Mouse (Mus musculus): ENCODE measurements around the gene Car14. TPM values are rescaled to one million over a fixed set of nuclear protein-coding genes. Genes with fewer than 3 reads are reported as not detected.

Car14 gene
- total and polyA plus RNA-seq, 3 experiments, result 0.15 to 0.38 TPM; not detected in 1

DNA sequence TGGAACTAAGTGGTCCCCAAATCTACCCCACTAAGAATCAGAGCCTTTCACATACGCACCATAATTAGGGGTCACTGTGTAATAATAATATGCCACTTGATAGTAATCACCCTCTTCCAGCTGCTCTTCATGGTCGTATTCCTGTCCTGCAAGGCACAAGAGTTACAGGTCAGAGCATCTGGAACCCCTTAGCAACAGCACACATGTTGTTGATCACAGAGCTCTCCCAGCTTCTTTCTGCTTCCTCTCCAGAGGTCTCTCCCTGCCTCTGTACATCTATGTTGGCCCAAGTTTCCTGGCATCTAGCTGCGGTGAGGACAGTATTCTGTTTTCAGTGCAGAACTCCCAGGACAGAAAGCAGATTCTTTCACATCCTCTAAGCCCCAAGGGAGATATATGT is 14.8 kb downstream of the Car14 start:
- Histone ChIP-seq H3K27me3 (ENCODE audit: control insufficient read depth in 1 of 2, insufficient read depth in 2 of 2, low read length in 2 of 2) (no peaks in the 10 kb centered on the region), H3K9me3 (replicated peaks; ENCODE audit: insufficient read depth, low read length) (no peaks in the 10 kb centered on the region), H3K9ac (ENCODE audit: control insufficient read depth, low read depth, low read length, poor library complexity, severe bottlenecking) (no peak overlapping the region), H3K4me3 (ENCODE audit: control insufficient read depth in 1 of 2, insufficient read depth in 1 of 2, low read depth in 2 of 2, low read length in 2 of 2) (no peak overlapping the region), H3K79me2 (ENCODE audit: control insufficient read depth, insufficient read depth, low read length, poor library complexity) (peaks cover 7% of the 10 kb centered on the region), H3K4me1 (ENCODE audit: control insufficient read depth in 1 of 2, insufficient read depth in 2 of 2, low read length in 2 of 2) (peaks cover 12 to 15% of the 10 kb centered on the region in 2 experiments), H3K27ac (ENCODE audit: control insufficient read depth, low read depth, low read length) (no peak overlapping the region), H3K36me3 (ENCODE audit: control insufficient read depth in 1 of 2, insufficient read depth in 2 of 2, low read length in 2 of 2) (peaks cover 0 to 16% of the 10 kb centered on the region in 2 experiments; a peak in 2 of 4 replicates)
- TF ChIP-seq MAZ (IDR thresholded peaks at IDR 0.05; ENCODE audit: low read depth, low read length) (no peak), MEF2A (IDR thresholded peaks at IDR 0.05; ENCODE audit: extremely low read depth, insufficient replicate concordance, low read depth, low read length, poor library complexity, severe bottlenecking) (no peak), TBP (IDR thresholded peaks at IDR 0.05; ENCODE audit: low read depth, low read length) (no peak), UBTF (IDR thresholded peaks at IDR 0.05; ENCODE audit: borderline replicate concordance, insufficient read depth, low read depth, low read length) (no peak), TAL1 (IDR thresholded peaks at IDR 0.05; ENCODE audit: low read length) (no peak), ZNF384 (IDR thresholded peaks at IDR 0.05; ENCODE audit: low read depth, low read length) (no peak), CHD2 (IDR thresholded peaks at IDR 0.05; ENCODE audit: low read length) (no peak), ETS1 (IDR thresholded peaks at IDR 0.05; ENCODE audit: low read depth, low read length) (no peak)
- no peak for DNase-seq (ENCODE audit: low read depth, low spot score)

DNA sequence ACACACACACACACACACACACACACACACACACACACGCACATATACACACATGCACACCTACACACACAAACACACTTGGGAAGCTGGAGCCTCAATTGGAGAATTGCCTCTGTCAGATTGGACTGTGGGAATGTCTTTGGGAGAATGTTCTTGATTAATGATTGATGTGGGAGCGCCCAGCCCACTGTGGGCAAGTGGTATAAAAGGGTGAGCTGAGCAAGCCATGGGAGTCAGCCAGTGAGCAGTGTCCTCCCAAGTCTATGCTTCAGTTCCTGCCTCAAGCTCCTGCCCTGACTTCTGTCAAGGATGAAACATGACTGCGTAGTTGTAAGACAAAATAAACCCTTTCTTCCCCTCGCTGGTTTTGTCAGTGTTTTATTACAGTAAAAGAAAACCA is 16.9 kb downstream of the Car14 start:
- no peaks in the 10 kb centered on the region; the same call in 1 of the 2 replicates for H3K79me2 ChIP-seq (ENCODE audit: control insufficient read depth, insufficient read depth, low read length, poor library complexity)
- TF ChIP-seq CHD1 (IDR thresholded peaks at IDR 0.05; ENCODE audit: low read depth, low read length) (no peak), MXI1 (IDR thresholded peaks at IDR 0.05; ENCODE audit: low read depth, low read length) (no peak), RAD21 (IDR thresholded peaks at IDR 0.05; ENCODE audit: low read depth, low read length) (no peak), EP300 (IDR thresholded peaks at IDR 0.05; ENCODE audit: low read depth in 1 of 2, low read length in 2 of 2) (no peak), CTCF (IDR thresholded peaks at IDR 0.05 in 2 of 3, conservative IDR thresholded peaks at IDR 0.05 in 1 of 3; ENCODE audit: control insufficient read depth in 1 of 3, insufficient read depth in 1 of 3, low read depth in 2 of 3, low read length in 3 of 3, poor library complexity in 1 of 3, severe bottlenecking in 1 of 3) (no peak), MYC (IDR thresholded peaks at IDR 0.05; ENCODE audit: low read depth, low read length) (no peak)
- no peak overlapping the region for H3K9ac ChIP-seq (ENCODE audit: control insufficient read depth, low read depth, low read length, poor library complexity, severe bottlenecking)
- no peak overlapping the region for H3K4me3 ChIP-seq (ENCODE audit: control insufficient read depth in 1 of 2, insufficient read depth in 1 of 2, low read depth in 2 of 2, low read length in 2 of 2)
- no peak for DNase-seq (ENCODE audit: low read depth, low spot score)
- H3K36me3 ChIP-seq (ENCODE audit: control insufficient read depth in 1 of 2, insufficient read depth in 2 of 2, low read length in 2 of 2), result peaks cover 0 to 14% of the 10 kb centered on the region in 2 experiments; a peak in 2 of 4 replicates
- no peak overlapping the region for H3K27ac ChIP-seq (ENCODE audit: control insufficient read depth, low read depth, low read length)
- H3K4me1 ChIP-seq (ENCODE audit: control insufficient read depth in 1 of 2, insufficient read depth in 2 of 2, low read length in 2 of 2), result peaks cover 14 to 17% of the 10 kb centered on the region in 2 experiments
- H3K27me3 ChIP-seq (ENCODE audit: control insufficient read depth in 1 of 2, insufficient read depth in 2 of 2, low read length in 2 of 2), result no peaks in the 10 kb centered on the region
- H3K9me3 ChIP-seq (replicated peaks; ENCODE audit: insufficient read depth, low read length), result no peaks in the 10 kb centered on the region

DNA sequence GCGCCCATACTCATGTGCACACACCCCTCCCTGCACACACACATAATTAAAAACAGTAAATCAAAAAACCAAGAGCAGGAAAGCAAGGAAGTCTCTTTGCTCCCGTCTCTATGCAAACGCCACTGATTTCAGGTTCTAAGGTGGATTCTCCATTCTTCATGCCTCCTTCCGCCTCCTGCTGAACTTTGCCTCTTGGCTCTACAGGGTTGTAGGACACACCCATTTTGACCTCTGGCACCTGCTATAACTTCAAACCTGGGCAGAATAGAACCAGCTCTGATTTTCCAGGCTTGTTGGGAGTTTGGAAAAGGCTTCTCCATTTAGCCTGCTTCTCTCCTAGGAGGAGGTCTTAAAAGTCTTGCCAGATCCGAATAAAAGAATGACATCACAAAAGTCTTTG is 20.1 kb downstream of the Car14 start:
- Histone ChIP-seq H3K9me3 (replicated peaks; ENCODE audit: insufficient read depth, low read length) (no peaks in the 10 kb centered on the region), H3K9ac (ENCODE audit: control insufficient read depth, low read depth, low read length, poor library complexity, severe bottlenecking) (no peak overlapping the region), H3K79me2 (ENCODE audit: control insufficient read depth, insufficient read depth, low read length, poor library complexity) (no peaks in the 10 kb centered on the region; the same call in 1 of the 2 replicates), H3K4me1 (ENCODE audit: control insufficient read depth in 1 of 2, insufficient read depth in 2 of 2, low read length in 2 of 2) (peaks cover 5 to 13% of the 10 kb centered on the region in 2 experiments; a peak in 3 of 4 replicates), H3K4me3 (ENCODE audit: control insufficient read depth in 1 of 2, insufficient read depth in 1 of 2, low read depth in 2 of 2, low read length in 2 of 2) (no peak overlapping the region), H3K27ac (ENCODE audit: control insufficient read depth, low read depth, low read length) (no peak overlapping the region), H3K27me3 (ENCODE audit: control insufficient read depth in 1 of 2, insufficient read depth in 2 of 2, low read length in 2 of 2) (no peaks in the 10 kb centered on the region), H3K36me3 (ENCODE audit: control insufficient read depth in 1 of 2, insufficient read depth in 2 of 2, low read length in 2 of 2) (peaks cover 0 to 2% of the 10 kb centered on the region in 2 experiments; a peak in 2 of 4 replicates)
- TF ChIP-seq MAX (IDR thresholded peaks at IDR 0.05; ENCODE audit: low read length), result no peak
- TF ChIP-seq BHLHE40 (IDR thresholded peaks at IDR 0.05; ENCODE audit: borderline replicate concordance, low read depth, low read length), result no peak
- no peak for TF ChIP-seq USF1 (IDR thresholded peaks at IDR 0.05; ENCODE audit: low read depth, low read length)
- no peak for TF ChIP-seq CHD2 (IDR thresholded peaks at IDR 0.05; ENCODE audit: low read length)
- TF ChIP-seq MEF2A (IDR thresholded peaks at IDR 0.05; ENCODE audit: extremely low read depth, insufficient replicate concordance, low read depth, low read length, poor library complexity, severe bottlenecking), result no peak
- no peak for TF ChIP-seq TAL1 (IDR thresholded peaks at IDR 0.05; ENCODE audit: low read length)
- no peak for TF ChIP-seq UBTF (IDR thresholded peaks at IDR 0.05; ENCODE audit: borderline replicate concordance, insufficient read depth, low read depth, low read length)
- TF ChIP-seq POLR2AphosphoS2 (IDR thresholded peaks at IDR 0.05; ENCODE audit: low read length), result no peak
- no peak for TF ChIP-seq SMC3 (IDR thresholded peaks at IDR 0.05; ENCODE audit: low read depth, low read length)
- TF ChIP-seq NELFE (IDR thresholded peaks at IDR 0.05; ENCODE audit: low read depth, low read length), result no peak
- no peak for TF ChIP-seq MYC (IDR thresholded peaks at IDR 0.05; ENCODE audit: low read depth, low read length)
- no peak for TF ChIP-seq MYB (IDR thresholded peaks at IDR 0.05; ENCODE audit: low read depth, low read length)
- no peak for TF ChIP-seq CTCF (IDR thresholded peaks at IDR 0.05 in 2 of 3, conservative IDR thresholded peaks at IDR 0.05 in 1 of 3; ENCODE audit: control insufficient read depth in 1 of 3, insufficient read depth in 1 of 3, low read depth in 2 of 3, low read length in 3 of 3, poor library complexity in 1 of 3, severe bottlenecking in 1 of 3)
- no peak for TF ChIP-seq NRF1 (IDR thresholded peaks at IDR 0.05; ENCODE audit: insufficient read depth, low read depth, low read length, poor library complexity, severe bottlenecking)
- DNase-seq (ENCODE audit: low read depth, low spot score), result no peak

All from MEL (cell line).